Mouse (Mus musculus): ENCODE results near the gene Tent5b.

Tent5b gene

GRCm38 (mm10) chr4:133452433-133452832, 27.5 kb upstream of the Tent5b start:
- CTCF ChIA-PET = interaction anchor here (0.6 to 8.6 kb wide), 20 partner anchors 9 to 150 kb away, joined by 3 to 159 read pairs (median 6); partner anchors contain the start of gene Tent5b (in 1 of the 4)
- POLR2A ChIA-PET = interaction anchor here in 2 of 4 experiments (0.6 to 7.0 kb wide), 9 partner anchors 9 to 532 kb away, joined by 3 to 53 read pairs (median 3); no protein-coding TSS in a partner anchor

- ChIA-PET POLR2A (interaction anchor here in 3 of 4 experiments (0.6 to 1.7 kb wide), 7 partner anchors 9 to 421 kb away, joined by 3 to 6 read pairs (median 4); no protein-coding TSS in a partner anchor), CTCF (interaction anchor here in 3 of 4 experiments (0.5 to 1.7 kb wide), 6 partner anchors 9 to 325 kb away, joined by 3 to 7 read pairs (median 3); partner anchors contain the start of gene Tent5b (in 1 of the 3))
These were observed 21.9 kb upstream of the Tent5b start for GRCm38 (mm10) chr4:133458044-133458443.

- ChIA-PET POLR2A (interaction anchor here in 1 of 4 experiments (1.0 kb wide), 1 partner anchor 88 kb away, joined by 4 read pairs; no protein-coding TSS in a partner anchor), CTCF (interaction anchor here (0.5 to 5.5 kb wide), 11 partner anchors 8 to 178 kb away, joined by 3 to 32 read pairs (median 4); partner anchors contain the start of gene Tent5b (in 2 of the 4))
These were observed 19.9 kb upstream of the Tent5b start for GRCm38 (mm10) chr4:133460006-133460405.

GRCm38 (mm10) chr4:133460796-133461325, 19.1 kb upstream of the Tent5b start:
- ChIA-PET POLR2A (interaction anchor here in 2 of 4 experiments (0.6 to 1.5 kb wide), 7 partner anchors 9 to 433 kb away, joined by 3 to 5 read pairs (median 4); partner anchors contain the start of genes Tent5b (in 1 of the 2) and Wdtc1 (in 1 of the 2)), CTCF (interaction anchor here (0.5 to 5.5 kb wide), 19 partner anchors 8 to 194 kb away, joined by 3 to 32 read pairs (median 3); partner anchors contain the start of gene Tent5b (in 2 of the 4))

- ChIA-PET CTCF (interaction anchor here (0.7 to 5.5 kb wide), 15 partner anchors 9 to 194 kb away, joined by 3 to 32 read pairs (median 3); partner anchors contain the start of gene Tent5b (in 1 of the 4)), POLR2A (interaction anchor here in 2 of 4 experiments (0.6 to 1.5 kb wide), 8 partner anchors 9 to 434 kb away, joined by 3 to 5 read pairs (median 4); partner anchors contain the start of genes Kdf1 (in 1 of the 2), Tent5b (in 1 of the 2) and Wdtc1 (in 1 of the 2))
These were observed 18.6 kb upstream of the Tent5b start for GRCm38 (mm10) chr4:133461362-133461761.

GRCm38 (mm10) chr4:133463184-133463583, 16.7 kb upstream of the Tent5b start:
- ChIA-PET POLR2A (interaction anchor here (0.7 to 3.8 kb wide), 17 partner anchors 17 to 479 kb away, joined by 3 to 34 read pairs (median 4); partner anchors contain the start of genes Nudc (in 2 of the 4), Tent5b (in 2 of the 4), Wdtc1 (in 2 of the 4) and Slc9a1 (in 1 of the 4)), CTCF (interaction anchor here (0.5 to 5.5 kb wide), 13 partner anchors 10 to 493 kb away, joined by 3 to 32 read pairs (median 5); partner anchors contain the start of gene Tent5b (in 3 of the 4))

- ChIA-PET CTCF (interaction anchor here (0.6 to 2.5 kb wide), 10 partner anchors 12 to 182 kb away, joined by 3 to 25 read pairs (median 4); partner anchors contain the start of genes Tent5b (in 2 of the 4) and Zdhhc18 (in 1 of the 4)), POLR2A (interaction anchor here (0.6 to 2.9 kb wide), 21 partner anchors 9 to 436 kb away, joined by 3 to 30 read pairs (median 3); partner anchors contain the start of genes Tent5b (in 2 of the 4), Nudc (in 1 of the 4) and Wdtc1 (in 1 of the 4))
These were observed 11.9 kb upstream of the Tent5b start for GRCm38 (mm10) chr4:133468080-133468479.

GRCm38 (mm10) chr4:133469122-133469521, 10.8 kb upstream of the Tent5b start:
- POLR2A ChIA-PET = interaction anchor here in 3 of 4 experiments (0.5 to 2.9 kb wide), 22 partner anchors 8 to 585 kb away, joined by 3 to 30 read pairs (median 4); partner anchors contain the start of genes Tent5b (in 2 of the 3), Nudc (in 1 of the 3), Trnp1 (in 1 of the 3) and Wdtc1 (in 1 of the 3)

GRCm38 (mm10) chr4:133471135-133471821, 8.7 kb upstream of the Tent5b start:
- ChIA-PET POLR2A (interaction anchor here in 2 of 4 experiments (0.7 to 0.8 kb wide), 2 partner anchors 9 to 10 kb away, joined by 3 read pairs; partner anchors contain the start of gene Tent5b (in 1 of the 2)), CTCF (interaction anchor here in 3 of 4 experiments (0.6 to 2.0 kb wide), 6 partner anchors 8 to 179 kb away, joined by 3 to 7 read pairs (median 5); partner anchors contain the start of genes Tent5b (in 2 of the 3) and Zdhhc18 (in 1 of the 3))

More at GRCm38 (mm10) chr4:133469122-133469521, 10.8 kb upstream of the Tent5b start:
- CTCF ChIA-PET = interaction anchor here in 3 of 4 experiments (0.6 to 2.5 kb wide), 13 partner anchors 11 to 465 kb away, joined by 3 to 25 read pairs (median 4); partner anchors contain the start of gene Tent5b (in 2 of the 3)

GRCm38 (mm10) chr4:133473833-133474232, 6.1 kb upstream of the Tent5b start:
- POLR2A ChIA-PET = interaction anchor here in 2 of 4 experiments (0.8 to 2.7 kb wide), 3 partner anchors 11 to 116 kb away, joined by 3 to 7 read pairs (median 3); no protein-coding TSS in a partner anchor
- CTCF ChIA-PET = interaction anchor here in 3 of 4 experiments (0.5 to 1.5 kb wide), 15 partner anchors 11 to 1676 kb away, joined by 3 to 20 read pairs (median 4); partner anchors contain the start of gene Kdf1 (in 1 of the 3)

GRCm38 (mm10) chr4:133480185-133480537, 229 bp downstream of the Tent5b start:
- ChIA-PET CTCF (interaction anchor here (0.5 to 3.7 kb wide), 78 partner anchors 9 to 469 kb away, joined by 3 to 32 read pairs (median 4); partner anchors contain the start of genes Gpatch3 (in 3 of the 4), Trnp1 (in 3 of the 4), Ahdc1 (in 1 of the 4) and Kdf1 (in 1 of the 4)), POLR2A (interaction anchor here (0.5 to 4.0 kb wide), 71 partner anchors 8 to 1296 kb away, joined by 3 to 49 read pairs (median 4); partner anchors contain the start of genes Nudc (in 2 of the 4), Slc9a1 (in 2 of the 4), Trnp1 (in 2 of the 4) and Wdtc1 (in 2 of the 4))

GRCm38 (mm10) chr4:133480754-133481153, 822 bp downstream of the Tent5b start:
- POLR2A ChIA-PET = interaction anchor here (0.6 to 4.0 kb wide), 54 partner anchors 9 to 627 kb away, joined by 3 to 49 read pairs (median 4); partner anchors contain the start of genes Nudc (in 2 of the 4), Trnp1 (in 2 of the 4), Wdtc1 (in 2 of the 4) and Fam76a (in 1 of the 4)
- CTCF ChIA-PET = interaction anchor here (0.5 to 3.7 kb wide), 43 partner anchors 9 to 713 kb away, joined by 3 to 32 read pairs (median 4); partner anchors contain the start of genes Gpatch3 (in 2 of the 4), Trnp1 (in 2 of the 4), Nudc (in 1 of the 4) and Wdtc1 (in 1 of the 4)

- CTCF ChIA-PET = interaction anchor here (0.6 to 3.7 kb wide), 15 partner anchors 12 to 658 kb away, joined by 3 to 32 read pairs (median 5); partner anchors contain the start of genes Rps6ka1 (in 1 of the 4) and Trnp1 (in 1 of the 4)
- POLR2A ChIA-PET = interaction anchor here (0.5 to 4.0 kb wide), 17 partner anchors 13 to 681 kb away, joined by 3 to 49 read pairs (median 6); partner anchors contain the start of genes Trnp1 (in 1 of the 4) and Wdtc1 (in 1 of the 4)
These were observed 1.6 kb downstream of the Tent5b start for GRCm38 (mm10) chr4:133481488-133481887.

GRCm38 (mm10) chr4:133482479-133482878, 2.5 kb downstream of the Tent5b start:
- ChIA-PET POLR2A (interaction anchor here in 2 of 4 experiments (3.8 to 4.0 kb wide), 2 partner anchors 13 to 15 kb away, joined by 17 to 49 read pairs; partner anchors contain the start of gene Trnp1 (in 1 of the 2)), CTCF (interaction anchor here (0.6 to 3.7 kb wide), 10 partner anchors 12 to 1308 kb away, joined by 3 to 30 read pairs (median 4); no protein-coding TSS in a partner anchor)

- ChIA-PET CTCF (interaction anchor here (0.6 to 3.1 kb wide), 12 partner anchors 8 to 423 kb away, joined by 3 to 11 read pairs (median 3); no protein-coding TSS in a partner anchor), POLR2A (interaction anchor here in 3 of 4 experiments (0.5 to 3.0 kb wide), 16 partner anchors 9 to 971 kb away, joined by 3 to 12 read pairs (median 4); partner anchors contain the start of genes Nudc (in 2 of the 3), Tmem222 (in 1 of the 3), Trnp1 (in 1 of the 3) and Wdtc1 (in 1 of the 3))
These were observed 4.5 kb downstream of the Tent5b start for GRCm38 (mm10) chr4:133484266-133485025.
